Mouse (Mus musculus) limb, embryonic 11.5 days (tissue): ENCODE data around the gene Dio1. TPM values are rescaled to one million over a fixed set of nuclear protein-coding genes. Genes with fewer than 3 reads are reported as not detected.

Source experiments
- ATAC-seq: fragments of 200-750 bp; cut with Nextera tagmentation; 2 replicates; pipeline ENCODE4 v1.8.0; 2017; ENCODE audit warnings: low read depth; ENCODE audit not compliant: insufficient number of reproducible peaks, low FRiP score, low TSS enrichment
- DNase-seq: peaks from one replicate; pipeline ENCODE4 v3.0.0-alpha.2; 2015; ENCODE audit warnings: low spot score
- H3K27ac ChIP-seq: fragments of 300-500 bp; sonication (generic); replicated peaks from 2 replicates; pipeline ENCODE4 v1.5.1; 2014; ENCODE audit warnings: low read depth, mild to moderate bottlenecking, low read length
- H3K27me3 ChIP-seq: fragments of 300-500 bp; sonication (generic); 2 replicates; pipeline ENCODE4 v1.6.1; 2014; ENCODE audit warnings: mild to moderate bottlenecking, low read length, mixed read lengths; ENCODE audit not compliant: control insufficient read depth, insufficient read depth
- H3K36me3 ChIP-seq: fragments of 300-500 bp; sonication (generic); 2 replicates; pipeline ENCODE4 v1.6.1; 2014; ENCODE audit warnings: mild to moderate bottlenecking, low read length, moderate library complexity, mixed read lengths; ENCODE audit not compliant: control insufficient read depth, insufficient read depth
- H3K4me1 ChIP-seq: fragments of 300-500 bp; sonication (generic); 2 replicates; pipeline ENCODE4 v1.6.1; 2014; ENCODE audit warnings: low read length, mixed read lengths; ENCODE audit not compliant: control insufficient read depth, insufficient read depth
- H3K4me2 ChIP-seq: fragments of 300-500 bp; sonication (generic); 2 replicates; pipeline ENCODE4 v1.6.1; 2014; ENCODE audit warnings: low read depth, mild to moderate bottlenecking, moderate library complexity; ENCODE audit not compliant: severe bottlenecking
- H3K4me3 ChIP-seq: fragments of 300-500 bp; sonication (generic); 2 replicates; pipeline ENCODE4 v1.5.1; 2014; ENCODE audit warnings: low read depth, low read length
- H3K9ac ChIP-seq: fragments of 300-500 bp; sonication (generic); 2 replicates; pipeline ENCODE4 v1.6.1; 2014; ENCODE audit warnings: mild to moderate bottlenecking, low read length
- H3K9me3 ChIP-seq: fragments of 300-500 bp; sonication (generic); 2 replicates; pipeline ENCODE4 v1.6.1; 2016; ENCODE audit warnings: low read length; ENCODE audit not compliant: control insufficient read depth
- WGBS: fragments of 180-500 bp; shearing (Covaris S2); extraction: QIAGEN DNeasy Blood & Tissue Kit; methylation state at CpG from one replicate; pipeline ENCODE4 v1.1.7; 2014; 5-methylcytosine and 5-hydroxymethylcytosine counted together
- polyA plus RNA-seq: library from polyadenylated mRNA; unstranded; fragments of >200 nt; fragmentation: Nextera tagmentation; extraction: Ambion mirVana; gene quantifications from 2 replicates; pipeline ENCODE4 v1.2.1, GENCODE M21; 2014

Gene Dio1
- polyA plus RNA-seq, 1 experiment from 2014 or later, result not detected

- no peak for ATAC-seq
- no peaks in the 10 kb centered on the region for H3K27me3 ChIP-seq
- DNase-seq, result no peak
- no peak overlapping the region for H3K4me3 ChIP-seq
- no peak overlapping the region for H3K9ac ChIP-seq
- no peak overlapping the region for H3K4me2 ChIP-seq
- 85% methylated on average over 7 of the region's 7 CpGs for WGBS
- H3K36me3 ChIP-seq, result peaks cover 2% of the 10 kb centered on the region; the same call in 1 of the 2 replicates
- no peaks in the 10 kb centered on the region; the same call in 1 of the 2 replicates for H3K4me1 ChIP-seq
- no peak overlapping the region for H3K27ac ChIP-seq
- H3K9me3 ChIP-seq, result no peaks in the 10 kb centered on the region
Observed at GRCm38 (mm10) chr4:107344612-107345011, 37.6 kb upstream of the Dio1 start.

GRCm38 (mm10) chr4:107341354-107341753, 34.4 kb upstream of the Dio1 start:
- Histone ChIP-seq H3K4me3 (no peak overlapping the region), H3K9ac (no peak overlapping the region), H3K27me3 (no peaks in the 10 kb centered on the region), H3K4me2 (no peak overlapping the region), H3K4me1 (no peaks in the 10 kb centered on the region), H3K9me3 (no peaks in the 10 kb centered on the region), H3K27ac (no peak overlapping the region), H3K36me3 (peaks cover under 1% of the 10 kb centered on the region; the same call in 1 of the 2 replicates)
- 52% methylated on average over 5 of the region's 5 CpGs for WGBS
- no peak for ATAC-seq
- DNase-seq, result peak; percentile 65

GRCm38 (mm10) chr4:107337455-107337854, 30.5 kb upstream of the Dio1 start:
- Histone ChIP-seq H3K9me3 (no peaks in the 10 kb centered on the region), H3K27ac (no peak overlapping the region), H3K4me1 (no peaks in the 10 kb centered on the region), H3K27me3 (no peaks in the 10 kb centered on the region), H3K4me3 (no peak overlapping the region), H3K9ac (no peak overlapping the region), H3K4me2 (no peak overlapping the region), H3K36me3 (no peaks in the 10 kb centered on the region)
- ATAC-seq, result no peak
- DNase-seq, result no peak
- 85% methylated on average over 5 of the region's 5 CpGs for WGBS

GRCm38 (mm10) chr4:107336356-107336755, 29.4 kb upstream of the Dio1 start:
- Histone ChIP-seq H3K36me3 (no peaks in the 10 kb centered on the region), H3K4me1 (no peaks in the 10 kb centered on the region), H3K9ac (no peak overlapping the region), H3K4me3 (no peak overlapping the region), H3K9me3 (no peaks in the 10 kb centered on the region), H3K27me3 (no peaks in the 10 kb centered on the region), H3K27ac (no peak overlapping the region), H3K4me2 (no peak overlapping the region)
- no peak for DNase-seq
- no peak for ATAC-seq
- WGBS, result 77% methylated on average over 8 of the region's 8 CpGs

- no peak for ATAC-seq
- Histone ChIP-seq H3K4me3 (no peak overlapping the region), H3K4me2 (no peak overlapping the region), H3K9me3 (no peaks in the 10 kb centered on the region), H3K9ac (no peak overlapping the region), H3K4me1 (no peaks in the 10 kb centered on the region), H3K36me3 (no peaks in the 10 kb centered on the region), H3K27ac (no peak overlapping the region), H3K27me3 (no peaks in the 10 kb centered on the region)
- WGBS, result 87% methylated on average over 4 of the region's 4 CpGs
- no peak for DNase-seq
Observed at GRCm38 (mm10) chr4:107333514-107333913, 26.5 kb upstream of the Dio1 start.

- H3K27ac ChIP-seq, result no peak overlapping the region
- 94% methylated on average over 8 of the region's 8 CpGs for WGBS
- ATAC-seq, result no peak
- H3K4me2 ChIP-seq, result no peak overlapping the region
- H3K9ac ChIP-seq, result no peak overlapping the region
- no peaks in the 10 kb centered on the region for H3K27me3 ChIP-seq
- H3K36me3 ChIP-seq, result no peaks in the 10 kb centered on the region
- DNase-seq, result no peak
- H3K4me3 ChIP-seq, result no peak overlapping the region
- no peaks in the 10 kb centered on the region for H3K4me1 ChIP-seq
- no peaks in the 10 kb centered on the region for H3K9me3 ChIP-seq
Observed at GRCm38 (mm10) chr4:107328530-107328929, 21.6 kb upstream of the Dio1 start.

- H3K9ac ChIP-seq, result no peak overlapping the region
- no peak overlapping the region for H3K4me2 ChIP-seq
- H3K4me3 ChIP-seq, result no peak overlapping the region
- no peaks in the 10 kb centered on the region for H3K27me3 ChIP-seq
- DNase-seq, result no peak
- H3K4me1 ChIP-seq, result no peaks in the 10 kb centered on the region
- WGBS, result 92% methylated on average over 2 of the region's 2 CpGs
- H3K27ac ChIP-seq, result no peak overlapping the region
- no peaks in the 10 kb centered on the region for H3K9me3 ChIP-seq
- H3K36me3 ChIP-seq, result peaks cover 8% of the 10 kb centered on the region; the same call in 1 of the 2 replicates
- no peak for ATAC-seq
Observed at GRCm38 (mm10) chr4:107323113-107323512, 16.1 kb upstream of the Dio1 start.

GRCm38 (mm10) chr4:107321041-107321440, 14.1 kb upstream of the Dio1 start:
- WGBS, result 63% methylated on average over 2 of the region's 2 CpGs
- no peaks in the 10 kb centered on the region for H3K9me3 ChIP-seq
- no peak overlapping the region for H3K27ac ChIP-seq
- H3K4me1 ChIP-seq, result no peaks in the 10 kb centered on the region
- H3K27me3 ChIP-seq, result no peaks in the 10 kb centered on the region
- DNase-seq, result no peak
- no peak overlapping the region for H3K9ac ChIP-seq
- ATAC-seq, result no peak
- no peak overlapping the region for H3K4me2 ChIP-seq
- H3K36me3 ChIP-seq, result peaks cover 8% of the 10 kb centered on the region; the same call in 1 of the 2 replicates
- no peak overlapping the region for H3K4me3 ChIP-seq

- ATAC-seq, result no peak
- Histone ChIP-seq H3K36me3 (peaks cover 8% of the 10 kb centered on the region; the same call in 1 of the 2 replicates), H3K9ac (no peak overlapping the region), H3K27ac (no peak overlapping the region), H3K9me3 (no peaks in the 10 kb centered on the region), H3K4me2 (no peak overlapping the region), H3K4me3 (no peak overlapping the region), H3K4me1 (peaks cover 8% of the 10 kb centered on the region), H3K27me3 (no peaks in the 10 kb centered on the region)
- WGBS, result 83% methylated on average over 8 of the region's 8 CpGs
- no peak for DNase-seq
Observed at GRCm38 (mm10) chr4:107318646-107319045, 11.7 kb upstream of the Dio1 start.
